Mouse (Mus musculus) limb, embryonic 14.5 days (tissue): Measurements from ENCODE around the gene Sec14l1. TPM values are rescaled to one million over a fixed set of nuclear protein-coding genes. Genes with fewer than 3 reads are reported as not detected.
A peak's percentile ranks its signal among the peaks of the same experiment; 100 is the strongest.

Source experiments
- ATAC-seq: fragments of 200-750 bp; cut with Nextera tagmentation; 2 replicates; pipeline ENCODE4 v1.8.0; 2017; ENCODE audit warnings: low read depth, moderate number of reproducible peaks, moderate TSS enrichment; ENCODE audit not compliant: low FRiP score
- DNase-seq: peaks from one replicate; pipeline ENCODE4 v3.0.0-alpha.2; 2015; ENCODE audit warnings: low spot score
- H3K27ac ChIP-seq: fragments of 300-500 bp; sonication (generic); replicated peaks from 2 replicates; pipeline ENCODE4 v1.5.1; 2014; ENCODE audit warnings: low read depth, mild to moderate bottlenecking, low read length, moderate library complexity, mixed read lengths
- H3K27me3 ChIP-seq: fragments of 300-500 bp; sonication (generic); 2 replicates; pipeline ENCODE4 v1.6.1; 2014; ENCODE audit warnings: low read length, mixed read lengths; ENCODE audit not compliant: control insufficient read depth, insufficient read depth
- H3K36me3 ChIP-seq: fragments of 300-500 bp; sonication (generic); 2 replicates; pipeline ENCODE4 v1.6.1; 2014; ENCODE audit warnings: mild to moderate bottlenecking, low read length, moderate library complexity, mixed read lengths; ENCODE audit not compliant: control insufficient read depth, insufficient read depth
- H3K4me1 ChIP-seq: fragments of 300-500 bp; sonication (generic); 2 replicates; pipeline ENCODE4 v1.6.1; 2014; ENCODE audit warnings: antibody characterized with exemption, low read length, mixed read lengths; ENCODE audit not compliant: control insufficient read depth, insufficient read depth
- H3K4me2 ChIP-seq: fragments of 300-500 bp; sonication (generic); replicated peaks from 2 replicates; pipeline ENCODE4 v1.6.1; 2014; ENCODE audit warnings: low read depth, mild to moderate bottlenecking, low read length, moderate library complexity; ENCODE audit not compliant: severe bottlenecking
- H3K4me3 ChIP-seq: fragments of 300-500 bp; sonication (generic); replicated peaks from 2 replicates; pipeline ENCODE4 v1.5.1; 2014; ENCODE audit warnings: low read length
- H3K9ac ChIP-seq: fragments of 300-500 bp; sonication (generic); 2 replicates; pipeline ENCODE4 v1.6.1; 2014; ENCODE audit warnings: mild to moderate bottlenecking, low read depth, low read length, moderate library complexity; ENCODE audit not compliant: severe bottlenecking
- H3K9me3 ChIP-seq: fragments of 300-500 bp; sonication (generic); 2 replicates; pipeline ENCODE4 v1.6.1; 2016; ENCODE audit warnings: low read length; ENCODE audit not compliant: control insufficient read depth
- POLR2A ChIP-seq: fragments of 200-500 bp; IDR thresholded peaks from 2 replicates; pipeline ENCODE4 v1.8.0; 2012; ENCODE audit warnings: inconsistent platforms, mild to moderate bottlenecking, moderate library complexity, borderline replicate concordance; ENCODE audit not compliant: insufficient read depth, insufficient read length; ENCODE audit errors: extremely low read depth
- WGBS: fragments of 180-500 bp; shearing (Covaris S2); extraction: QIAGEN DNeasy Blood & Tissue Kit; methylation state at CpG from one replicate; pipeline ENCODE4 v1.1.7; 2014; 5-methylcytosine and 5-hydroxymethylcytosine counted together
- polyA plus RNA-seq, 2 experiments: library from polyadenylated mRNA; depleted of rRNA in 1 of 2; stranded (reverse) in 1 of 2; unstranded in 1 of 2; fragments of >200 nt; fragmentation: Nextera tagmentation in 1 of 2; extraction: Ambion mirVana in 1 of 2; gene quantifications; 2 replicates each; pipeline versions ENCODE4 v1.2.1 to v1.2.3; 2012 to 2014

The Sec14l1 gene
- polyA plus RNA-seq, 2 experiments, result 38.7 to 72.5 TPM

GRCm38 (mm10) chr11:117111967-117112648, 2.9 kb upstream of the Sec14l1 start:
- no peak for TF ChIP-seq POLR2A
- no peak overlapping the region for H3K9ac ChIP-seq
- peaks cover 41% of the 10 kb centered on the region for H3K4me1 ChIP-seq
- H3K27ac ChIP-seq, result no peak overlapping the region
- ATAC-seq (no peak), DNase-seq (no peak)
- no peaks in the 10 kb centered on the region for H3K27me3 ChIP-seq
- no peaks in the 10 kb centered on the region; the same call in 1 of the 2 replicates for H3K36me3 ChIP-seq
- no peak overlapping the region for H3K4me2 ChIP-seq
- no peak overlapping the region for H3K4me3 ChIP-seq
- WGBS, result 84% methylated on average over 11 of the region's 11 CpGs
- H3K9me3 ChIP-seq, result no peaks in the 10 kb centered on the region

- H3K27ac ChIP-seq, result 0 out of 2 replicates have a peak overlapping the region, but pooled peaks have one; percentile 16
- TF ChIP-seq POLR2A, result no peak
- no peaks in the 10 kb centered on the region for H3K9me3 ChIP-seq
- ATAC-seq, result no peak
- no peak for DNase-seq
- peaks cover 4% of the 10 kb centered on the region for H3K36me3 ChIP-seq
- H3K27me3 ChIP-seq, result no peaks in the 10 kb centered on the region
- peaks cover 45% of the 10 kb centered on the region for H3K4me1 ChIP-seq
- no peak overlapping the region for H3K9ac ChIP-seq
- WGBS, result 35% methylated on average over 3 of the region's 3 CpGs
- no peak overlapping the region for H3K4me2 ChIP-seq
- no peak overlapping the region for H3K4me3 ChIP-seq
Observed at GRCm38 (mm10) chr11:117112649-117113051, 2.3 kb upstream of the Sec14l1 start.

GRCm38 (mm10) chr11:117113377-117113776, 1.6 kb upstream of the Sec14l1 start:
- H3K9me3 ChIP-seq, result no peaks in the 10 kb centered on the region
- H3K27ac ChIP-seq, result peak overlapping the region; percentile 97
- no peak overlapping the region for H3K4me3 ChIP-seq
- no peak for TF ChIP-seq POLR2A
- DNase-seq (no peak), ATAC-seq (no peak)
- 72% methylated on average over 5 of the region's 5 CpGs for WGBS
- peaks cover 47% of the 10 kb centered on the region for H3K4me1 ChIP-seq
- H3K36me3 ChIP-seq, result peaks cover 11% of the 10 kb centered on the region
- H3K9ac ChIP-seq, result no peak overlapping the region
- H3K4me2 ChIP-seq, result no peak overlapping the region
- no peaks in the 10 kb centered on the region for H3K27me3 ChIP-seq

- DNase-seq, result no peak
- H3K4me3 ChIP-seq, result peak overlapping the region; percentile 90
- WGBS, result 44% methylated on average over 13 of the region's 13 CpGs
Observed at GRCm38 (mm10) chr11:117114231-117114591, 757 bp upstream of the Sec14l1 start.

GRCm38 (mm10) chr11:117115346-117116219, 615 bp downstream of the Sec14l1 start:
- peaks cover 52% of the 10 kb centered on the region for H3K4me1 ChIP-seq
- H3K9ac ChIP-seq, result peak overlapping the region; percentile 83
- WGBS, result 1% methylated on average over 37 of the region's 54 CpGs
- no peaks in the 10 kb centered on the region for H3K9me3 ChIP-seq
- peaks cover 11% of the 10 kb centered on the region for H3K36me3 ChIP-seq
- H3K27ac ChIP-seq, result peak overlapping the region; percentile 81
- H3K4me3 ChIP-seq, result peak overlapping the region; percentile 90
- peak overlapping the region; percentile 68 for H3K4me2 ChIP-seq
- no peak for TF ChIP-seq POLR2A
- DNase-seq (no peak), ATAC-seq (peak; percentile 25; the same call in 1 of the 2 replicates)
- no peaks in the 10 kb centered on the region for H3K27me3 ChIP-seq

More at GRCm38 (mm10) chr11:117114231-117114591, 757 bp upstream of the Sec14l1 start:
- peak overlapping the region; percentile 83 for H3K9ac ChIP-seq
- no peak for TF ChIP-seq POLR2A
- H3K9me3 ChIP-seq, result no peaks in the 10 kb centered on the region
- no peak for ATAC-seq
- H3K27me3 ChIP-seq, result no peaks in the 10 kb centered on the region
- peaks cover 47% of the 10 kb centered on the region for H3K4me1 ChIP-seq
- peaks cover 11% of the 10 kb centered on the region for H3K36me3 ChIP-seq
- peak overlapping the region; percentile 97 for H3K27ac ChIP-seq
- peak overlapping the region; percentile 56 for H3K4me2 ChIP-seq
